Mouse (Mus musculus) CH12F3 (cell line): Measurements from ENCODE around the gene Asb16.

Source experiments
- in situ Hi-C: fragments of 300-500 bp; cut with MboI; formaldehyde crosslinking; loops from 2 replicates; pipeline ENCODE4 v1.14.3; 2020; ENCODE audit warnings: low sequenced_read_pairs

Asb16 gene

DNA sequence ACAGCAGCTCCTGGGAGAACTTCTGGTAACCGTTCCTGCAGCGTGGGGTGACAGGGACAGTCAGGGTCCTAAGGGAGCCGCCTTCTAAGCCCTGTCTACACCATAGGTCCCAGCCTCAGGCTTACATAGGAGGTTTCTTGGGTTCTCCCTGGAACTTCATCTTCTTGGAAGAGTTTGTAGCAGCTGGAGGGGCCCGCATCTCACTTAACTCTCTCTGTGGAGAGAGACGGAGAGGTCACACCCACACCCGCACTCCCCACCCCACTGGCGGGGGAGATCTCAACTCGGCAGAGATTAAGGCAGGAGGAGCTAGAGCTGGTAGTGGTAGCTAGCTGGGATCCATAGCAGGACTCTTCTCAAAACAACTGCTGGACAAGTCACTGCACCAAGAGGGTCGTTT, 39.6 kb downstream of the Asb16 start:
- in situ Hi-C loops = no loop called here

GRCm38 (mm10) chr11:102308979-102309378, 40.4 kb downstream of the Asb16 start:
- in situ Hi-C loops = no loop called here

- in situ Hi-C loops = no loop called here
These were observed 41.5 kb downstream of the Asb16 start for GRCm38 (mm10) chr11:102309821-102310617.

GRCm38 (mm10) chr11:102310768-102311695, 42.5 kb downstream of the Asb16 start:
- in situ Hi-C loops = no loop called here

DNA sequence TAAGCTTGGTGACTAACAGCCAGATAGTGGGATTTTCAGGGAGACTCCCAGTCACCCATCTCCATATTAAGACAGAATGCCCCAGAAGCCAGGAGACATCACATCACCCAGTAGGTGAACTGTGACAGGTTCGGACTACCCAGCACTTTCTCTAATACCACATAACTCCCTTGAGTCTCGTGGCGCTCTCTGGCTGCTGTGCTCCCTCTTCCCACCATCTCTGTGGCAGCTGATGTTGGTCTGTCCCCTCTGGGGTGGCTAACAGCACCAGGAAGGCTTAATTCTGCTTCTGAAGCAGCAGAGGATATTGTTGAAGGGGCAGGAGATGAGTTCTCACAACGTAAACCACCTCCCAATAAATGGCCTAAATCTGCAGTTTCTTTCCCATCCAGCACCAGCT, 43.4 kb downstream of the Asb16 start:
- in situ Hi-C loops = no loop called here

DNA sequence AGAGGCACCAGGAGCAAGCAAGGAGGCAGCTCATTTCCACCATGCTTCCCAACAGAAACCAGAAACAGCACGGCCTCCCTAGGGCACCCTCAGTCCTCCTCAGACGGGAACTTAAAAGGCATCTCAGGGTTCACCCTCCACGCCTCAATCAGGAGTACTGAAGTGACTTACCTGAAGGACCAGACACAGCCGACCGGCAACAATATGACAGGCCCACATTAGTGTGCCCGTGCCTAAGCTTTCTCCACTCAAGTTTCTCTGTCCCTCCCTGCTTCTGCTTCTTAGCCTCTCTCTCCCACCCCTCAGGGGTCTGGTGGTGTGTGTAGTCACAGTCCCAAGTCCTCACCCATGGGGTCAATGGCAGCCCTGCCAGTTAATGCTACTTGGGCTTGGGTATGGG, 44.0 kb downstream of the Asb16 start:
- in situ Hi-C loops = no loop called here

- in situ Hi-C loops = no loop called here
These were observed 45.8 kb downstream of the Asb16 start for GRCm38 (mm10) chr11:102314321-102314720.

- in situ Hi-C loops = no loop called here
These were observed 47.4 kb downstream of the Asb16 start for GRCm38 (mm10) chr11:102315690-102316571.

DNA sequence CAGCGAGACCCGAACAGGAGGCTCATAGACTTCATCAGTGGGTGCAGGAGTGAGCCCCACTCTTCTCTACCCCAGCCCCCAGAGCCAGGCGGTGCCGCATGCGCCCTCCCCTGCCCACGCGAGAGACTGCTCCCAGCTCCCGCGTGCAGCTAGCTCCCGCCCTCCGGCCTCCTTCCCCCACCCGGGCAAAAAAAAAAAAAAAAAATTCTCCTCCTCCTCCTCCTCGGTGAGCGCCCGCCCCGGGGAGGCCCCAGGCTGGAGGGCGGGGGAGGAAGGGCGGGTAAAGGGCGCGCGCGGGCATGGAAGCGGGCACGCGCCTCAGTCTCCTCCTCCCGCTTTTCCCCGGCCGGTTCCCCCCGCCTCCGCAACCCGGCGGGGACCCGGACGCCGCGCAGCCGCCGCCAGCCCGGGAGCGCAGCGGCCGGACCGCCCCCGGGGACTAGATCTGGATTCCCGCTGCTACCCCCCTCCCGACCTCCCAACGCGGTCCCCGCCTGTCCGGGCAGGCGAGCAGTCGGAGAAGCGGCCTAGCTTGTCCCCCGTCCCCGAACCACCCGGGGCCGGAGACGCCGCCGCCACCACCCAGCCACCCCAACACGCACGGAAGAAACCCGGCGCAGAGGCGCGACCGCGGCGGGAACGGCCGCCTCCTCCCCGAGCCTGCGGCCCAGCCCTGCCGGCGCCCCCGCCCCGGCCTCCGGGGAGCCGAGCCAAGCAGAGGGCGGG, 48.2 kb downstream of the Asb16 start:
- in situ Hi-C loops = no loop called here

DNA sequence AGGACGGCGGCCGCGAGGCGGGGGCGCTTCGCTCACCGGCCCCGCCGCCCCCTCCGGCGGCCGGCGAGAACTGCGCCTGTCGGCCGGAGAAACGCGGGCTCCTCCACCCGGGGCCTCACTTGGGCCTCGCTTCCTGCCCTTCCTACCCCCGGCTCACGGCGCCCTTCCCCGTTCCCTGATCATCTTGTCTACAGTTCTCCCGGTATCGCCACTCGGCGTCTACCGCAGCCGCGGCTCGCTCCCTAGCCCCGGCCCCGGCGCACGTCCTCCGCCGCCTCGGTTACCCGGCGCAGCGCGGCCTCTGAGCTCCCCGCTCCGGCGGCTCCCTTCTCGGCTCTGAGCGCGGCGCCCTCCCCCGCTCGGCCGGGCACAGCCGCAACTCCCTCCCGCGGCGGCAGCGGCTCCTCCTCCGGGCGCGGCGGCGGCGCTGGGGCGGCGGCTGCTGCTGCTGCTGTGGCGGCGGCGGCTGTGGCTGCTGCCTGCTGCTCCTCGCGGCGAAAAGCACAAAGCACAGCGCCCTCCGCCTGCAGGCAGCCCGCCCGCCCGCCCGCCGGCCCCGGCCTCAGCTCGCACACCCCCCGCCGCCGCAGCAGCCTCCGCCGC, 48.9 kb downstream of the Asb16 start:
- in situ Hi-C loops = no loop called here

DNA sequence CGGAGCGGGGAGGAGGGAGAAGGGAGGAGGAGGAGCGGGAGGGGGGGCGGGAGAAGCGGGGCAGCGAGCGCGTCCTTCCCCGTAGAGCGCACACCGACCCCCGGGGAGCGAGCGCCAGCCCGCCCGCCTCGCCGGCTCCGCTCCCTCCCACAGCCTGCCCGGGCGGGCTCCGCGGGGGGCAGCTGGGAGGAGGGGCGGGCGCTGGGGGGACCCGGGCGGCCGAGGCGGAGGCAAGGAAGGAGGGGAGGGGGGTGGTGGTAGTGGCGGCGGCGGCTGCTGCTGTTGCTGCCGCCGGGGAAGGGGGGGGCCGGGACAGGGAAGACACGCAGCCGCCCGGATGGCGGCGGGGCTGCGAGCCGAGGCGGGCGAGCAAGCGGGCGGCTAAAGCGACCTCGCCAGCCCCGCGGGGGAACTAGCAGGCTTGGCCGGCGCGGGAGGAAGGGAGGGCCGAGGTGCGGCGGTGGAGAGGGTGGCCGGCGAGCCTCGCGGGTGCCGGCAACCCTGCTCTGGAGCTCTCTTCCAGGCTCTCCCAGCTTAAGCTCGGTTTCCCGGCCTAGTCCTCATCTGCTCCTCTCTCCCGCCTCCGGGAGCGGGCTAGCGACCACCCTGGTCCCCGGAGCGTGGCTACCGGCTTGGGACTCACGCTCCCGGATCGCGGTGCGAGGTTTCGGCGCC, 49.5 kb downstream of the Asb16 start:
- in situ Hi-C loops = no loop called here

DNA sequence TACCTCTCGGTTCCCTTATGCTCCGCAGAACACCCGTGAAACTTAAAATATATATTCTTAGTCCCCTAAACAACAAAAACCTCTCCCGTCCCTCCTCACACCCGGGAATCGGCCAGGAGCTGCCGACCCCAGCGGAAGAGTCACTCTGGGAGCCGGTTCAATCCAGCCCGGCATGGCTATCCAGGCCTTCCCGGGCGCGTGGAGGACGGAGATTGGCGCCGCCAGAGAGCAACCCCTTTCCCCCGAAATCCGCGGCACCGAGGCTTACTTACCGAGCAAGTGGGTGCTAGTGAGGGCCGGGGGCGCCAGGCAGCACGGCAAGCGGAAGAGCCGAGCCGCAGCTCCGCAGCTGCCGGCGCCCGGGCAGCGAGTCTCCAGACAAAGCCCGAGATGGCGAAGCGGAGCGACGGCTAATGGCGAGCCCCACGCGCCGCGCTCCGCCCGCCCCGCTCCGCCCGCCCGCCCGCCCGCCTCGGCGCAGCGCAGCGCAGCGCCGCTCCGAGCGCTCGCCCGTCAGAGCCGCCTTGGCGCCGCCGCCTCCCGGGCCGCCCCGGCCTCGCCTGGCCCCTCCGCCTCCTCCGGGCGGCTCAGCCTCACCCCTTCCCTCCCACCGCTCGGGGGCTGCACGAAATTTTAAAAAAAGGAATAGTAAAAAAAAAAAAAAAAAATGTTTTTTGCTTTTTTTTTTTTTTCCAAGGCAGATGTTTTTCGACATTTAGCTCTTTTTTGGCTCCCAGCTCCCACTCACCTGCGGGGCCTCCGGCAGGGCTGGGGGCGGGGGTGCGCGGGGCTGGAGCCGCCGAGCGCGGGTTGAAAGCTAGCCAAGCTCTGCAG, 50.2 kb downstream of the Asb16 start:
- in situ Hi-C loops = no loop called here

GRCm38 (mm10) chr11:102319410-102319792, 50.9 kb downstream of the Asb16 start, which contains the start of gene Ubtf:
Gene Ubtf (minus strand): TSS chr11:102319742.
- in situ Hi-C loops = no loop called here

DNA sequence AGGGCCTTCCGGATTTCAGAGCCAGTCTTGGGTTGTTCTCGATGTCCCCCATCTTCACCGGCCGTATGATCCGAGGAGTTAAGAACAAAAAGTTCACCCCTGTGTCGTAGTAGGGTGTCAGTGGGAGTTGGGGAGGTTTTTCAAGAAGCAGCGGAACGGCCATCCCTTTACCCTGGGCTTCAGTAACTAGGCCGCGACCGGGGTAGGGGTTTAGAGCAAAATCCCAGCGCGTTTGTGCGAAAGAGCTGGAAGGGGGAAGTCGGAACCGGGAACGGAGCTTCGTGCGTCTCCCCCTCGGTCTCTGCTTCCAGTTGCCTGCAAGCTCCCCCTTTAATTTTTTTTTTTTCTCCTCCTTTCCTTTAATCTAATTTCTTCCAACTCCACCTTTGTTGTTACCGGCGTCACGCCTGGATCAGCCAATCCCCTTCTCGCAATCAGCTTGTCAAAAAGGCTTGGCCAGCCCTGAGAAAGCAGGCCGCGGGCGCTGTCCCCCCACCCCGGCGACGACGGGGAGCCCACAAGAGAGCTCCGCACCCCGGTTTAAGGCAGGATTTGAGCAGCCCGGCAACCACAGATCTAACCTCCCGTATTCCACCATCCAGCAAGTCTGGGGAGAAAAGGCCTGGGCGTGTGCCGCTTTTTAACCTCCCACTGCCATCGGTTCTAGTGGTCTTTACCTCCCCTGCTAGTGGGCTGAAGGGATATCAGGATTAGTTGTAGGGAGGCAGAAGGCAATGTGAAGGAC, 51.6 kb downstream of the Asb16 start:
- in situ Hi-C loops = loop anchor here (5.0 kb wide), 1 partner anchor 87 kb away; the partner anchor contains the start of gene Slc25a39

DNA sequence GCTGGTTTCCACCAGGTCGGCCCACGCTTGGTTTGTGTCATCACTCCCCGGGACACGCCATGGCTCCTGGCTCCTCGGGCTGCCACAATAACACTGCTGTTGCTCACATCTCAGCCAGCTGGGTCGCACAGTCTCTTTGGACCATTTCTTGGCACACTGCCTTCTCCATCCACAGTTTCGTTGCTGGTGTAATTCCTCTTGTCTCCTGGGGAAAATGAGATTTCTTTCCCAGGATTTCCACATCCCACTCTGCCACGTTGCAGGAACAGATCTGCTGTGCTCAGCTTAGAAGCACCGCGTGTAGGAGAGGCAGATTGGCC, 52.1 kb downstream of the Asb16 start:
- in situ Hi-C loops = loop anchor here (5.0 kb wide), 1 partner anchor 87 kb away; the partner anchor contains the start of gene Slc25a39

DNA sequence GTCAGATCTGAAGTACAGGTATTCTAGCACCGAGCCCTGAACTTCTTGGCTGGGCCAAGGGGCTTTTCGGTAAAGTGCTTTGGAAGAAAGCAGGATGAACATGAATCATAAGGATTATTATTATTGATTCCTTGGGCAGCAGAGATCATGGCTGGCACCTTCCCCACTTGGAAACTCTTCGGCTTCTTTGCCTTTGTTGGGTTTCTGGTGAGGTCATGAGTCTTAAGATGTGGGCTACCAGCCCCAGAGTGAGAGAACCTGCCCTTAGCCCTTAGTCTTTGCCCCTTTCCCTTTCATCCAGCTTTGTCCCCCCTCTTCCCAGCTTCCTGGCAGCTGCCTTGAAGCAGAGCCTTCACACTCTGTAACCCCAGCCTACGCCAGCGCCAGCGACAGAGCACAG, 53.4 kb downstream of the Asb16 start:
- in situ Hi-C loops = loop anchor here (5.0 kb wide), 1 partner anchor 85 kb away; the partner anchor contains the start of gene Slc25a39

GRCm38 (mm10) chr11:102323516-102323915, 55.0 kb downstream of the Asb16 start:
- in situ Hi-C loops = loop anchor here (5.0 kb wide), 1 partner anchor 84 kb away; the partner anchor contains the start of gene Slc25a39
